Mouse (Mus musculus) testis, adult 2 months (tissue): ENCODE measurements around the gene Tfpi.

Experiments
- CTCF ChIP-seq: fragments of 200-500 bp; IDR thresholded peaks from 2 replicates; pipeline ENCODE4 v1.5.1; 2012; ENCODE audit warnings: low read depth, mild to moderate bottlenecking, inconsistent platforms, low read length, moderate library complexity; ENCODE audit not compliant: control insufficient read depth, insufficient read depth, insufficient replicate concordance
- POLR2A ChIP-seq: fragments of 200-500 bp; IDR thresholded peaks from 2 replicates; pipeline ENCODE4 v1.6.1; 2012; ENCODE audit warnings: low read depth, mild to moderate bottlenecking, inconsistent platforms, low read length, moderate library complexity; ENCODE audit not compliant: control insufficient read depth

DNA sequence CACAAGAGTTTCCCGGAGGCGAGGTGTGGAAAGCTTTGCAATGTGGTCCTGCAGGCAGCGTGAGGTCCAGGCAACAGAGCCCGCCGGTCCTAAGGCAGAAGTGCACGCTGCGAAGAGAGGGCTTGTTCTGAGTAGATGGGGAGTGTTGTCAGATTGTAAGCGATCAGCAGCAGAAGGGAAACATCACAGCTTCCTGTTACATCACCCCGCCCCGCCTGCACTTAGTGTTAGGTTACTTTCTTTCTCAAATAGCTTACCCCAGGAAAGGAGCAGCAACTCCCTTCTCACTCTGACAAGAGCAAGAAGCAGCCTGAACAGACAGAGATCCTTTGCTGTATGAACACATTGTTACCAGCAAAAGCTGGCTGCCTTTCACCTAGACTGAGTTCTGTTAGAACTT lies 51.4 kb downstream of the Tfpi start, which contains the start of gene Calcrl:
- TF ChIP-seq CTCF, result no peak
- TF ChIP-seq POLR2A, result peak; percentile 63; the same call in 1 of the 2 replicates
